Mouse (Mus musculus) C2C12 (cell line): ENCODE data around the gene Il10. TPM values are rescaled to one million over a fixed set of nuclear protein-coding genes. Genes with fewer than 3 reads are reported as not detected.

ENCODE experiments used
- H3K27me3 ChIP-seq: one replicate; pipeline ENCODE4 v1.6.1; 2011; ENCODE audit not compliant: control insufficient read depth, insufficient read depth, insufficient read length
- H3K36me3 ChIP-seq: one replicate; pipeline ENCODE4 v1.6.1; 2011; ENCODE audit not compliant: control insufficient read depth, insufficient read depth
- H3K4me3 ChIP-seq: one replicate; pipeline ENCODE4 v1.5.1; 2011; ENCODE audit warnings: mild to moderate bottlenecking, control low read depth; ENCODE audit not compliant: poor library complexity, insufficient read depth, severe bottlenecking
- H3K79me2 ChIP-seq: one replicate; pipeline ENCODE4 v1.6.1; 2011; ENCODE audit not compliant: control insufficient read depth, insufficient read depth
- H3K79me3 ChIP-seq: one replicate; pipeline ENCODE4 v1.6.1; 2011; ENCODE audit warnings: low read depth, control low read depth
- H3ac ChIP-seq: one replicate; pipeline ENCODE3; 2011; ENCODE audit warnings: low read depth; ENCODE audit not compliant: control insufficient read depth, insufficient read length
- CEBPB ChIP-seq: IDR thresholded peaks from one replicate; pipeline ENCODE4 v1.6.1; 2011; ENCODE audit warnings: low read depth, mild to moderate bottlenecking, control low read depth, moderate library complexity
- CTCF ChIP-seq: IDR thresholded peaks from one replicate; pipeline ENCODE4 v1.5.1; 2011; ENCODE audit not compliant: control insufficient read depth, insufficient read depth, insufficient read length
- FOSL1 ChIP-seq: IDR thresholded peaks from one replicate; pipeline ENCODE4 v1.8.0; 2011; ENCODE audit warnings: mild to moderate bottlenecking, low read length; ENCODE audit not compliant: poor library complexity, insufficient read depth, severe bottlenecking
- MAX ChIP-seq: IDR thresholded peaks from one replicate; pipeline ENCODE4 v1.6.1; 2011; ENCODE audit warnings: mild to moderate bottlenecking, control low read depth
- MYOD1 ChIP-seq: IDR thresholded peaks from one replicate; pipeline ENCODE4 v1.6.1; 2011; ENCODE audit warnings: low read depth; ENCODE audit not compliant: control insufficient read depth, insufficient read length
- MYOG ChIP-seq: IDR thresholded peaks from one replicate; pipeline ENCODE4 v1.6.1; 2011; ENCODE audit not compliant: control insufficient read depth, insufficient read length; ENCODE audit errors: extremely low read depth
- USF1 ChIP-seq: IDR thresholded peaks from one replicate; pipeline ENCODE4 v1.6.1; 2011; ENCODE audit warnings: low read depth, mild to moderate bottlenecking, control low read depth, moderate library complexity
- polyA plus RNA-seq: library from polyadenylated mRNA; unstranded; fragments of >200 nt; fragmentation: generic; extraction: Trizol; gene quantifications from one replicate; pipeline ENCODE4 v1.2.1, GENCODE M21; 2012; ENCODE audit warnings: missing spikeins

Gene Il10
- polyA plus RNA-seq, 1 experiment = not detected

DNA sequence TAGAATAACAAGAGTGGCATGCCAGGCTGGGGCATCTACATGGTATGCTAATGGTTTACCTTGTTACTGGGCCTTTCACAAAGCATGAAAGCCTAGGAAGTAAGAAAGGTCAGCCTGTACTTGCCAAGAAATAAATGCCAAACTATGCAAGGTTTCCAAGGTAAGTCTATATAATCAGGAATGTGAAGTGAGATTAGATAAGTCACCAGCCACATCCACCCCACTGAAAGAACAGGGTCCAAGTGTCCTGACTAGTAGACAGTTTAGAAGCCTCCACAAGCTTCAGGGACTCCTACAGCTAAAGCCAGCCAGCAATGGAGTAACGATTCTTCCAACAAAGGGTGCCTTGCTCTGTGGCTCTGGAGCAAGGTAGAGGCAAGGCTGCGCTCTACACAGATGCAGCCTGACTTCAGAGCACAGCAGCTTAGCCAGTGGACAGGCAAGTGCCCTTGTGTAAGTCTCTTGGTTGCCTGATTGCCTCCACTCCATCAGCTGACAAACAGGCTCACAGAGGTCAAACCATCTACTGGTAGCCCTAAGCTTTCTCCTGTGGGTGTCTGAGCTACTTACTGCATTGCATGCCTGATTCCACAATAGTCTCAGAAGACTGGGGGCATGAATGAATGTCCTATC lies 26.2 kb downstream of the Il10 start:
- H3ac ChIP-seq = no peak overlapping the region
- H3K79me3 ChIP-seq = no peaks in the 10 kb centered on the region
- no peak overlapping the region for H3K4me3 ChIP-seq
- H3K36me3 ChIP-seq = no peaks in the 10 kb centered on the region
- H3K79me2 ChIP-seq = no peaks in the 10 kb centered on the region
- no peaks in the 10 kb centered on the region for H3K27me3 ChIP-seq
- TF ChIP-seq USF1 = no peak
- no peak for TF ChIP-seq FOSL1
- TF ChIP-seq CEBPB = no peak
- TF ChIP-seq MAX = no peak
- TF ChIP-seq CTCF = no peak
- no peak for TF ChIP-seq MYOD1
- TF ChIP-seq MYOG = no peak

DNA sequence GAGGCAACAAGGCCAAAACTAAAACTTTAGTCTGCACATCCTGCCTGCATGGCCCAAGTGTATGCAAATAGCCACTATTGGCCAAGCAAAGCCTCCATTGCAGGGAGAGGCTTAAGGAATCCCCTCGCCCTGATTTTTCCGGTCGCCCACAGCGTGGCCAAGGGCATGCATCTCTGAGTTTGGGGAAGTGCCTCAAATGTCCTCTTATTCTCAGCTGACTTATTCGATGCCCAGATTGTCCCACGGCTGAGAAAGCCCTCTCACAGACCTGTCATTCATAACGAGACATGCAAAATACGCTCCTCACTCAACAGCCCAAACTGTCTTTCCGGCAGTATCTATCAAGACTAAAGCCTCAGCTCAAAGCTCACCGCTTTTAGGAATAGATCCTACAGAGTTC lies 27.0 kb downstream of the Il10 start:
- Histone ChIP-seq H3K79me2 (no peaks in the 10 kb centered on the region), H3ac (no peak overlapping the region), H3K4me3 (no peak overlapping the region), H3K79me3 (no peaks in the 10 kb centered on the region), H3K36me3 (no peaks in the 10 kb centered on the region), H3K27me3 (no peaks in the 10 kb centered on the region)
- TF ChIP-seq MYOD1 (no peak), FOSL1 (no peak), CEBPB (no peak), MAX (no peak), MYOG (no peak), CTCF (no peak), USF1 (no peak)

DNA sequence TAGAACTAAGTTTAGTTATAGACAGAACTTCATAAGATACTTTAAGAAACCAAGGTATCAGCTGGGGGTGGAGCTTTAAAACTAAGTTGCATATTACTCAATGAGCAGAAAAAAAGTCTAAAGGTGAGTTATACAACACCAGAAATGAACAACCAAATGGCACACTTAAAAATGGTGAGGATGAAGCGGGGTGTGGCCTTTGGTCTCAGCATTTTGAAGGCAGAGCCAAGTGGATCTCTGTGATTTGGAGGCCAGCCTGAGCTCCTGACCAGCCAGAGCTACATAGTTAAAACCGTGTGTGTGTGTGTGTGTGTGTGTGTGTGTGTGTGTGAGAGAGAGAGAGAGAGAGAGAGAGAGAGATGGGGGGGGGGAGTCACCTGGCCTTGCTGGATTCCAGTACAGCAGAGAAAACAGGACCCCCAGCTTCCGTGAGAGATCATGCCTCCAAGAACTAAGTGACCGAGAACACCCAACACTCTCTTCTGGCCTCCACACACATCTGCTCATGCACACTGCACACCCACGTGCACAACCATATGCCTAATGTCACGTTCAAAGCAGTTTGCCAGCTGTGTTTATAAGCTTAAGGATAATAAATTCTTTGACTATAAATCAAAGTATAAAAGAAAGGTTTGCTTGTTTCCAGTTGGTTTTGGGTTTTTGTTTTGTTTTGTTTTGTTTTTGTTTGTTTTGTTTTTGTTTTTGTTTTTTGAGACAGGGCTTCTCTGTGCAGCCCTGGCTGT lies 28.6 kb downstream of the Il10 start:
- Histone ChIP-seq H3K79me2 (no peaks in the 10 kb centered on the region), H3K27me3 (no peaks in the 10 kb centered on the region), H3K79me3 (no peaks in the 10 kb centered on the region), H3K36me3 (peaks cover 7% of the 10 kb centered on the region), H3K4me3 (no peak overlapping the region), H3ac (no peak overlapping the region)
- no peak for TF ChIP-seq FOSL1
- no peak for TF ChIP-seq MYOG
- no peak for TF ChIP-seq USF1
- TF ChIP-seq MYOD1 = no peak
- no peak for TF ChIP-seq CTCF
- no peak for TF ChIP-seq MAX
- no peak for TF ChIP-seq CEBPB

DNA sequence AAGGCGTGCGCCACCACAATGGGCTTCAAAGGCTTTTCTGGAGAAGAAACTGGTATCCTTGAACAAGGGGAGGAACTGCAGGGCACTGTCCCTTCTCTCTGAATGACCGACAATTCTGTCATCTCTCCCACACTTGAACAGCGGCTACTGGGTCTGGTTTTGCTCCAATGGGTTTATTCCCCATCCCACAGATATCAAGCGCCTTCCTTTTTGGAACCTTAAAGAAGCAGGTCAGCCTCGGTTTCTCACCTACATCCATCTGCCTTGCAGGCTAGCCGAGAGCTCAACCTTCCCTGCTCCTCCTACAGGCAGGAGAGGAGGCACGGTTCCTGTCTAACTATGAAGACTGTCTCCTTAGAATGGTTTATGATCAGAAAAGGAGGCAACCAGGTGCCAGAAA lies 29.3 kb downstream of the Il10 start:
- no peaks in the 10 kb centered on the region for H3K27me3 ChIP-seq

GRCm38 (mm10) chr1:131049361-131049806 lies 29.7 kb downstream of the Il10 start:
- no peaks in the 10 kb centered on the region for H3K79me3 ChIP-seq
- no peak for TF ChIP-seq MYOG

More for the DNA sequence above, 29.3 kb downstream of the Il10 start:
- H3K79me2 ChIP-seq = no peaks in the 10 kb centered on the region
- peaks cover 13% of the 10 kb centered on the region for H3K36me3 ChIP-seq
- TF ChIP-seq FOSL1 = no peak
- TF ChIP-seq CTCF = no peak
- TF ChIP-seq MYOD1 = no peak
- TF ChIP-seq MYOG = no peak
- no peak for TF ChIP-seq CEBPB
- no peak for TF ChIP-seq MAX
- no peak for TF ChIP-seq USF1
- H3K4me3 ChIP-seq = no peak overlapping the region
- H3ac ChIP-seq = no peak overlapping the region
- no peaks in the 10 kb centered on the region for H3K79me3 ChIP-seq

More at GRCm38 (mm10) chr1:131049361-131049806, 29.7 kb downstream of the Il10 start:
- H3K36me3 ChIP-seq = peaks cover 14% of the 10 kb centered on the region
- H3ac ChIP-seq = no peak overlapping the region
- H3K27me3 ChIP-seq = no peaks in the 10 kb centered on the region
- H3K79me2 ChIP-seq = no peaks in the 10 kb centered on the region
- H3K4me3 ChIP-seq = no peak overlapping the region
